Mouse (Mus musculus): Measurements from ENCODE around the gene Tenm4.

- TF ChIP-seq CTCF (IDR thresholded peaks at IDR 0.05; ENCODE audit: low read depth, low read length) (no peak), TAL1 (conservative IDR thresholded peaks at IDR 0.05; ENCODE audit: low read depth, low read length) (no peak), POLR2AphosphoS5 (IDR thresholded peaks at IDR 0.05; ENCODE audit: insufficient replicate concordance, low read depth, low read length) (no peak)
Measured at GRCm38 (mm10) chr7:96521956-96522355, 350.9 kb downstream of the Tenm4 start.

Data from G1E (cell line).